Mouse (Mus musculus): Measurements from ENCODE around the gene Pin4. TPM values are rescaled to one million over a fixed set of nuclear protein-coding genes. Genes with fewer than 3 reads are reported as not detected.

The Pin4 gene
- polyA plus RNA-seq, 1 experiment from 2014 or later = 83.7 TPM

DNA sequence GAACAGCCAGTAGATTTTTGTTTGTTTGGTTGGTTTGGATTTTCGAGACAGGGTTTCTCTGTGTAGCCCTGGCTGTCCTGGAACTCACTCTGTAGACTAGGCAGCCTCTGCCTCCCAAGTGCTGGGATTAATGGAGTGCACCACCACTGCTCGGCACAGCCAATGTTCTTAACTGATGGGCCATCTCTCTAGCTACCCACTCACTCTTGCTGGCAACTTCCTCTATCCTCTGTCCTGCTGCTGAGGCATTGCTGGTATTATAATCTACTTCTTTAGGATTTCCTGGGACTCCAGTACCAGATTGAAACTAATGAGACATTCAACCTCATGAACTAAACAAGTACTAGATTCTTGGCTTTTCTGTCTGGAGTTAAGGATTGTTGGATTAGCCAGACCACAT, 41.3 kb downstream of the Pin4 start:
- Histone ChIP-seq H3K36me3 (no peaks in the 10 kb centered on the region), H3K9me3 (no peaks in the 10 kb centered on the region), H3K27me3 (no peaks in the 10 kb centered on the region), H3K4me1 (replicated peaks) (no peaks in the 10 kb centered on the region), H3K4me2 (replicated peaks) (no peak overlapping the region), H3K27ac (no peak overlapping the region), H3K9ac (replicated peaks) (no peak overlapping the region), H3K4me3 (replicated peaks) (no peak overlapping the region)
- ATAC-seq = no peak
- WGBS = 64% methylated on average over 2 of the region's 2 CpGs

GRCm38 (mm10) chrX:102163096-102163495, 43.8 kb downstream of the Pin4 start:
- Histone ChIP-seq H3K9ac (replicated peaks) (no peak overlapping the region), H3K9me3 (no peaks in the 10 kb centered on the region), H3K4me2 (replicated peaks) (no peak overlapping the region), H3K36me3 (no peaks in the 10 kb centered on the region), H3K4me3 (replicated peaks) (no peak overlapping the region), H3K4me1 (replicated peaks) (peaks cover 10% of the 10 kb centered on the region), H3K27ac (no peak overlapping the region), H3K27me3 (no peaks in the 10 kb centered on the region; the same call in 1 of the 2 replicates)
- 61% methylated on average over 2 of the region's 2 CpGs for WGBS
- ATAC-seq = no peak

DNA sequence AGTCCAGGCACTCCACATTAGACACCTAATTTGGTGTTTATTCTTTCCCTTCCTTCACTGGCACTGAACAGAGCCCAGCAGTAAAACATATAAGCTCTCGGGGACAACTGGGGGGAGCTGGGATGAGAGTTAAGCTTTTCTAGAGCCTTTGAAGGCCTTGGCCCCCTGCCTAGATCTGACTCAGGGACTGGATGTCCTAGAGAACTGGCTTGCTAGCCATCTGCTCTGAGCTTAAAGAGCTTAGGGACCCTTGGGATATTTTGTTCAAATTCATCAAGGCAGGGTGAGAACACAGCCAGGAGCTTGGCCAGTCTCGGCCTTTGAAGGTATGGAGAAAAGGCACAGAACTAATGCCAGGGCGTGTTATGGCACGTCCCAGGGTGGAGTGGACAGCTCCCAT, 44.3 kb downstream of the Pin4 start:
- no peaks in the 10 kb centered on the region for H3K36me3 ChIP-seq
- H3K27ac ChIP-seq = no peak overlapping the region
- H3K4me1 ChIP-seq (replicated peaks) = peaks cover 10% of the 10 kb centered on the region
- no peak overlapping the region for H3K9ac ChIP-seq (replicated peaks)
- no peaks in the 10 kb centered on the region; the same call in 1 of the 2 replicates for H3K27me3 ChIP-seq
- no peak overlapping the region for H3K4me2 ChIP-seq (replicated peaks)
- ATAC-seq = no peak
- 84% methylated on average over 4 of the region's 4 CpGs for WGBS
- no peak overlapping the region for H3K4me3 ChIP-seq (replicated peaks)
- no peaks in the 10 kb centered on the region for H3K9me3 ChIP-seq

DNA sequence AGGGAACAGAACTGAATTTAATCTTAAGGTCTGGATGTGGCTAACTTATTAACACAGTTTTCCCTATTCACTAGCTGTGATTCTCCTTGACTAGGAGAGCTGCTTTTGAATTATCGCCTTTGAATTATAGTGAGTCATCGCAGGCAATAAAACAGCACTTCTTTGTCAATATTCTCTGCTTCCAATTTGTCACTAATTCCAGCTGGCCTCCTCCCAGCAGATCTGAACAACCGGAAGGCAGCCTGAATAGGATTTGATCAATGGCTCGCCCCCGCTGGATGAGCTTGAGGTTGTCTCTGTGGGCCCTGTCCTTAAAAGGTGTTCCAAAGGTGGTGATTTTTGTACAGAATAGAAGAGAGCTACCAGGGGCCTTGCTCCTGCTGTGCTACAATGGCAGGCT, 47.3 kb downstream of the Pin4 start:
- H3K4me1 ChIP-seq (replicated peaks) = peaks cover 10% of the 10 kb centered on the region
- H3K27ac ChIP-seq = peak overlapping the region; percentile 69
- H3K36me3 ChIP-seq = no peaks in the 10 kb centered on the region
- no peak overlapping the region for H3K4me2 ChIP-seq (replicated peaks)
- WGBS = 50% methylated on average over 5 of the region's 5 CpGs
- peaks cover 3% of the 10 kb centered on the region; the same call in 1 of the 2 replicates for H3K27me3 ChIP-seq
- no peak overlapping the region for H3K4me3 ChIP-seq (replicated peaks)
- peak; percentile 24; the same call in 1 of the 2 replicates for ATAC-seq
- peak overlapping the region; percentile 14; the same call in 1 of the 2 replicates for H3K9ac ChIP-seq (replicated peaks)
- no peaks in the 10 kb centered on the region for H3K9me3 ChIP-seq

DNA sequence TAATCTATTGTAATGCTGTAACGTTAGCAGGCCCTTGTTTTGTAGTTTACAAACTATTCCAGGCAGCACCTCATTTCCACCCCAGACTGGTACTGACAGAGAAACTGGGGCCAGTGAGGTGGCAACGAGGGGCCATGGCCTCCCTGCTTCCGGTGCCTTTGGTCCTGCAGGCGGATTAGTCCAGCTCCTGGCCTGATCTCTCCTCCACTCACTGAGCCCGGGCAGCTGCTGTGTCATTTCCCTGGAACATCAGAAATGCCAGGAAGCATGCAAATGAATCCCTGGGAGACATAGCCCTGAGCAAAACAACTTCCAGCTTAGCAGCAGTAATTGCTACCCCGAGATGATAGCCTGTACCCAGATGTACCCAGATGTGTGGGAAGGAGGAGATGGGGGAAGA, 47.7 kb downstream of the Pin4 start:
- peak; percentile 75 for ATAC-seq
- Histone ChIP-seq H3K27me3 (peaks cover 3% of the 10 kb centered on the region; the same call in 1 of the 2 replicates), H3K27ac (peak overlapping the region; percentile 69), H3K9me3 (no peaks in the 10 kb centered on the region), H3K9ac (replicated peaks) (peak overlapping the region; percentile 14; the same call in 1 of the 2 replicates), H3K4me2 (replicated peaks) (no peak overlapping the region), H3K4me1 (replicated peaks) (peaks cover 10% of the 10 kb centered on the region), H3K4me3 (replicated peaks) (no peak overlapping the region), H3K36me3 (no peaks in the 10 kb centered on the region)
- WGBS = 34% methylated on average over 6 of the region's 6 CpGs

DNA sequence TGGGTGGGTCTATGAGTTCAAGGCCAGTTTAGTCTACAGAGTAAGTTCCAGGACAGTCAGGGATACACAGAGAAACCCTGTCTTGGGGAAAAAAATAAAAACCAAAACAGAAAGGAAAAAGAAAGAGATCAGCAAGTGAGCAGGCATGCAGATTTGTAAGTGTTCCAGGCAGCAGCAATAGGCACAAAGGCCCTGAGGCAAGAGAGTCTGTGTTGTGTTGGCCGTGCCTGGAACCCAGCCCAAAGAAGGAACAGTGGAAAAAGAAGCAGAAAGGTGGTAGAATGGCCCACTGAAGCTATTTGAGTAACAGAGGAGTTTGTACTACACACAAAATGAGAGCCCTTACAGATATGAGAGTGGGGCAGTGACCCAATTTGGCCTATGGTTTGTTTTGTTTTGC, 50.5 kb downstream of the Pin4 start:
- H3K4me3 ChIP-seq (replicated peaks) = no peak overlapping the region
- H3K4me2 ChIP-seq (replicated peaks) = no peak overlapping the region
- peaks cover 3% of the 10 kb centered on the region; the same call in 1 of the 2 replicates for H3K27me3 ChIP-seq
- no peak overlapping the region for H3K27ac ChIP-seq
- H3K4me1 ChIP-seq (replicated peaks) = peaks cover 10% of the 10 kb centered on the region
- ATAC-seq = no peak
- H3K9ac ChIP-seq (replicated peaks) = no peak overlapping the region
- 74% methylated on average over 1 of the region's 1 CpGs for WGBS
- no peaks in the 10 kb centered on the region for H3K36me3 ChIP-seq
- H3K9me3 ChIP-seq = no peaks in the 10 kb centered on the region

DNA sequence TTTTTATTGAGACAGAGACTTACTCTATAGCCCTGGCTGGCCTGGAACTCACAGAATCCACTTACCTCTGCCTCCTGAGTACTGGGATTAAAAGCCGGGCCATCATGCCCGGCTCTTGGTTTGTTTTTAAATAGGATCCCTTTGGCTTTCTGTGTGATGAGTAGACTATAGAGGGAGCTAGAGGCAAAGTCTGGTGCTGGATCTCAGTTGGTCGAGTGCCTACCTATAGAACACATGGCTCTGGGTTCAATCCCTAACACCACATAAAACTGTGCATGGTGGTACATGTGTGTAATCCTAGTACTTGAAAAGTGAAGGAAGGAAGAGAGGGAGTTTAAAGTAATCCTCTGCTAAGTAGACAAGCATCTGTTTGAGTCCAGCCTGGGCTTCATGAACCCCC, 50.9 kb downstream of the Pin4 start:
- peaks cover 3% of the 10 kb centered on the region; the same call in 1 of the 2 replicates for H3K27me3 ChIP-seq
- H3K9ac ChIP-seq (replicated peaks) = no peak overlapping the region
- peaks cover 10% of the 10 kb centered on the region for H3K4me1 ChIP-seq (replicated peaks)
- 36% methylated on average over 3 of the region's 3 CpGs for WGBS
- H3K9me3 ChIP-seq = no peaks in the 10 kb centered on the region
- H3K4me3 ChIP-seq (replicated peaks) = no peak overlapping the region
- no peak overlapping the region for H3K4me2 ChIP-seq (replicated peaks)
- no peaks in the 10 kb centered on the region for H3K36me3 ChIP-seq
- ATAC-seq = no peak
- H3K27ac ChIP-seq = no peak overlapping the region

DNA sequence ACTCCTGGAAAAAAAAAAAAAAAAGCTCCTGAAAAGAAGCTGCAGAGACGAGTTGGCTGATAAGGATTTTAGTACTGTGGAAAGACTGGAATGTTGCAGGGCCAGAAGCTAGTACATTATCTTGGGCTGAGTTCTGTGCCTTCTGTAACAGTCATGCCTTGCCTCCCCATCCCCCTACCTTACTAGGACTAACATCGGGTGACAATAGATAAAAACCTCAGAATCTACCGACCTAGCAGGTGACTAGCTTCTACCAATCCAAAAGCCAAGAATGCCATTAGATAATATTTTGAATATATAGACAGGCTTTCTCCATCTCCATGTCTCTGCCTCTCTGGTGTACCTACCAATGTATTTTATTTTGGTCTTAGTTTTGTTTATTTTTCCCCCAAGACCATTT, 51.7 kb downstream of the Pin4 start:
- no peaks in the 10 kb centered on the region for H3K36me3 ChIP-seq
- no peaks in the 10 kb centered on the region for H3K9me3 ChIP-seq
- ATAC-seq = no peak
- H3K27me3 ChIP-seq = peaks cover 3% of the 10 kb centered on the region; the same call in 1 of the 2 replicates
- peaks cover 10% of the 10 kb centered on the region for H3K4me1 ChIP-seq (replicated peaks)
- H3K9ac ChIP-seq (replicated peaks) = no peak overlapping the region
- no peak overlapping the region for H3K4me2 ChIP-seq (replicated peaks)
- no peak overlapping the region for H3K27ac ChIP-seq
- no peak overlapping the region for H3K4me3 ChIP-seq (replicated peaks)
- WGBS = 66% methylated on average over 3 of the region's 3 CpGs

DNA sequence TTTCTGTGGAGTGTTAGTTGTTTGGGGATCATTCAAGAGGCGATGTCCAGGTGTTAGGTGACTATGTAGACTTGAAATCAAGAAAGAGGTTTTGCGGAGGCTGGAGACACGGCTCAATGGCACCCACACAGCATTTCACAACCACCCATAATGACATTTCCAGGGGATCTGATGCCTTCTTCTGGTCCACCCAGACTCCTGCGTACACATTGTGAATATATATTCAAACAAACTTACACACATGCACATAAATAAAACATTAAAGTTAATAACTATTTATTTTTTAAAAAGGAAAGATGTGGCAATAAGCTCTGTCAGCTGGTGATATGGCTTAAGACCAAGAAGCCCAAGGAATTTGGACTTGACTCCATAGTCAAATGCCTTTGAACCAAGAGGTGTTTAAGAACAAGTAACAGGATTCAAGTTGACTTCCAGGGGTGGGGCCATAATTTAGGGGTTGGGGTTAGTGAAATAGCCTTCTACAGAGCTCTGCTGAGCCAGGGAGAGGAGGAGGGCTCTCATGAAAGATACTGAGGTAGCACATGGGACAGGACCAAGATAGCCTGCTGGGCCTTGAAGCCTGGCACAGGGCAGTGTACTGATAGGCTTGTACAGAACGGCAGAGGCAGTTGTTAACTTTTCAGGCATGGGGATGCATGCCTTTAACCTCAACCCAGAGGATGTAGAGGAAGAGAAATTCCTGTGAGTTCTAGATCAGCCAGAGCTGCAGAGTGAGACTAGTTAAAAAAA, 56.5 kb downstream of the Pin4 start:
- Histone ChIP-seq H3K27me3 (peaks cover 7% of the 10 kb centered on the region; the same call in 1 of the 2 replicates), H3K9ac (replicated peaks) (no peak overlapping the region), H3K27ac (no peak overlapping the region), H3K4me2 (replicated peaks) (no peak overlapping the region), H3K36me3 (no peaks in the 10 kb centered on the region), H3K4me1 (replicated peaks) (no peaks in the 10 kb centered on the region), H3K4me3 (replicated peaks) (no peak overlapping the region), H3K9me3 (no peaks in the 10 kb centered on the region)
- ATAC-seq = no peak
- WGBS = 84% methylated on average over 5 of the region's 5 CpGs

Other genes with a start within 250 kb of the Pin4 start
- gene Rtl5, start 48.1 kb upstream of the Pin4 start, polyA plus RNA-seq (2015; fragmentation: Nextera tagmentation; extraction: Ambion mirVana) = 8.0 and 10.9 TPM in 2 replicates
- gene Ercc6l, start 37.6 kb downstream of the Pin4 start, polyA plus RNA-seq (2015; fragmentation: Nextera tagmentation; extraction: Ambion mirVana) = 4.1 and 4.6 TPM in 2 replicates
- 453 and 455 TPM in 2 replicates for gene Rps4x, start 69.9 kb downstream of the Pin4 start, polyA plus RNA-seq (2015; fragmentation: Nextera tagmentation; extraction: Ambion mirVana)
- 8.5 and 11.0 TPM in 2 replicates for gene Cited1, start 132.7 kb downstream of the Pin4 start, polyA plus RNA-seq (2015; fragmentation: Nextera tagmentation; extraction: Ambion mirVana)